Mouse (Mus musculus) T-helper 1 cell (primary cell): Measurements from ENCODE around the gene Daw1.

Experiments
- in situ Hi-C: fragments of 300-600 bp; cut with MboI, MseI; formaldehyde crosslinking; loops from one replicate; pipeline ENCODE4 v1.15.1; 2025; ENCODE audit warnings: high pct_unique_total_duplicates

Daw1 gene

GRCm38 (mm10) chr1:83159603-83160002 is at the start of gene Daw1:
Gene Daw1 (plus strand): TSS chr1:83159752.
- in situ Hi-C loops, result no loop called here

GRCm38 (mm10) chr1:83110992-83111391 is 48.6 kb upstream of the Daw1 start:
- in situ Hi-C loops, result no loop called here

GRCm38 (mm10) chr1:83111726-83112125 is 47.8 kb upstream of the Daw1 start:
- in situ Hi-C loops, result no loop called here

GRCm38 (mm10) chr1:83116447-83117137 is 43.0 kb upstream of the Daw1 start, which contains the start of gene Ccl20:
Gene Ccl20 (plus strand): TSS chr1:83116766.
- in situ Hi-C loops, result no loop called here

- in situ Hi-C loops, result no loop called here
Observed at GRCm38 (mm10) chr1:83117217-83117616, 42.3 kb upstream of the Daw1 start.

GRCm38 (mm10) chr1:83117661-83118060 is 41.9 kb upstream of the Daw1 start:
- in situ Hi-C loops, result no loop called here

GRCm38 (mm10) chr1:83119903-83120302 is 39.6 kb upstream of the Daw1 start:
- in situ Hi-C loops, result no loop called here

GRCm38 (mm10) chr1:83120312-83120711 is 39.2 kb upstream of the Daw1 start:
- in situ Hi-C loops, result no loop called here

GRCm38 (mm10) chr1:83123201-83123600 is 36.4 kb upstream of the Daw1 start:
- in situ Hi-C loops, result no loop called here

GRCm38 (mm10) chr1:83135829-83136228 is 23.7 kb upstream of the Daw1 start:
- in situ Hi-C loops, result no loop called here

GRCm38 (mm10) chr1:83137847-83138246 is 21.7 kb upstream of the Daw1 start:
- in situ Hi-C loops, result no loop called here

GRCm38 (mm10) chr1:83138721-83139120 is 20.8 kb upstream of the Daw1 start:
- in situ Hi-C loops, result no loop called here

GRCm38 (mm10) chr1:83141510-83141909 is 18.0 kb upstream of the Daw1 start:
- in situ Hi-C loops, result no loop called here

GRCm38 (mm10) chr1:83142055-83142454 is 17.5 kb upstream of the Daw1 start:
- in situ Hi-C loops, result no loop called here

- in situ Hi-C loops, result no loop called here
Observed at GRCm38 (mm10) chr1:83146547-83146946, 13.0 kb upstream of the Daw1 start.

GRCm38 (mm10) chr1:83150227-83150626 is 9.3 kb upstream of the Daw1 start:
- in situ Hi-C loops, result no loop called here

- in situ Hi-C loops, result no loop called here
Observed at GRCm38 (mm10) chr1:83152961-83153360, 6.6 kb upstream of the Daw1 start.

GRCm38 (mm10) chr1:83156876-83157275 is 2.7 kb upstream of the Daw1 start:
- in situ Hi-C loops, result no loop called here

- in situ Hi-C loops, result no loop called here
Observed at GRCm38 (mm10) chr1:83161658-83162057, 2.1 kb downstream of the Daw1 start.

GRCm38 (mm10) chr1:83164027-83164426 is 4.5 kb downstream of the Daw1 start:
- in situ Hi-C loops, result no loop called here

GRCm38 (mm10) chr1:83169158-83169557 is 9.6 kb downstream of the Daw1 start:
- in situ Hi-C loops, result no loop called here

GRCm38 (mm10) chr1:83175985-83176384 is 16.4 kb downstream of the Daw1 start:
- in situ Hi-C loops, result no loop called here

- in situ Hi-C loops, result no loop called here
Observed at GRCm38 (mm10) chr1:83179531-83179930, 20.0 kb downstream of the Daw1 start.

GRCm38 (mm10) chr1:83181418-83181817 is 21.9 kb downstream of the Daw1 start:
- in situ Hi-C loops, result no loop called here
